Mouse (Mus musculus) kidney, adult 2 months (tissue): ENCODE data around the gene Vps13d.

Experiments
- CTCF ChIP-seq: fragments of 200-500 bp; conservative IDR thresholded peaks from 2 replicates; pipeline ENCODE4 v1.5.1; 2011; ENCODE audit warnings: low read depth, mild to moderate bottlenecking, control low read depth, low read length, moderate library complexity, mixed read lengths; ENCODE audit not compliant: insufficient read depth, insufficient read length
- POLR2A ChIP-seq: fragments of 200-500 bp; IDR thresholded peaks from one replicate; pipeline ENCODE4 v1.6.1; 2011; ENCODE audit warnings: low read depth, low read length, control low read depth

DNA sequence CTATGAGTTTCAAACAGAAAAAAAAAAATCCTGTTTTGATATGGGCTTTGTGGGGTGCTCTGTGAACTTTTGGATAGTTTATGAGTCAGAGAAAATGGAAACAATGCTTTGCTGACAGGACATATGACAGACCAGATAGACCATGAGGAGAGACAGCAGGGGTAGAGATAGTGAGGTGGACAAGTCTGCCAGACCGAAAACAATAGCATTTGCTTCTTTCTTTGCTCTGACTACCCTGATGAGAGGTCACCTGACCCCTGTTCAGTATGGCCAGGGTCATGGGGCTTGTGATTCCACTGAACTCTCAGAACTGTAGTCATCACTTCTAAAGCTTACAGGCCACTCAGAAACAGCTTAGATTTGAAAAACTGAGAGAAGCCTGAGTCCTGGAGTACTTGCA is 217.7 kb downstream of the Vps13d start:
- TF ChIP-seq CTCF (no peak), POLR2A (no peak)
